Mouse (Mus musculus) urinary bladder, postnatal 10 days (tissue): ENCODE results near the gene Zfp524.

Source experiments
- DNase-seq: peaks from one replicate; pipeline ENCODE4 v3.0.0; 2022; ENCODE audit warnings: low spot score

Gene Zfp524

DNA sequence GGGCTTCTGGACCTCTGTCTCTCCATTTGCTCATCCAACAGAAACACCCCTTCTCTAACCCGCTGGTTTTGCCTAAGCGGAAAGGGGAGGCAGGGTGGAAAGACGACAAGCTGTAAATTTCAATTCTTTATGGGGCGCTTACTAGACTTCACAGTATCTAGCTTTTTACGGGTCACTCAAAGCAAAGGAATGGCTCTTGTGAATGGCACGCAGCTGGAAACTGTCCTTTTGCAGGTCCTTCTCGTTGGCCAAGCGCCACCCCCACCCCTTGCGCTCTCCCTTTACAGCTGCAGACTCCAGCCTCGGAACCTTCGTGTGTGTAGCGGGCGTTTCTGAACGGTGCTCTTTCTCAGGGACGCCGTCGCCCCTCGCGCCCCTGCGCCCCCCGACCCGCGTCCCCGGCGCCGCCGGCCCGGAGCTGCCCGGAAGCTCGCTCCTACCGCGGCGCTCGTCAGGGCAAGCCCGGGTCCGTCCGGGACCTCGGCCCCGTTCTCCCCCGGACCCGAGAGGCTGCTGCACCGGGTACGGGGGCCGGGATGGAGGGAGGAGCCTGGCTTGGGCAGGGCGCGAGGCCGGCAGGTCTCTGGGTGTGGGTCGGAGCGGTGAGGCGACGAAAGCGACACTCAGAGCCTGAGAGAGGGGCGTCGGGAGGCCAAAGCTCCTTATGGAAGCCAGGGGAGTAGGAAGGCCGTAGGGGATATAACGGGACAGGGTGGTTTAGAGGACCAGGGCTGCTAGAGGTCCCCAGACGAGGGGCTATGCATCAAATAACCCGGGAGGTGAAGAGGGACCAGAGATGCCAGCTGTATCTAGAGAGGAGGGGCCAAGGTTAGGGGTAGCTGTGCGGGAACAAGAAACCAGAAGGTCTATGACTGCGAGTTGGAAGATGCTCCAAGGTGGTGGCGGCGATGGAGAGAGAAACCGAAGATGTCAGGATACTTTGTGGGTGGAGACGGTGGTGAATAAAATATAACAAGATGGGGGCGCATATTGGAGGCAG is 37.3 kb downstream of the Zfp524 start, which contains the start of gene Zfp580:
Zfp580 (plus strand) TSS at position 346 of the 1,000 bp plus-strand sequence.
- DNase-seq, result no peak

- no peak for DNase-seq
Observed at GRCm38 (mm10) chr7:5052438-5052837, 38.2 kb downstream of the Zfp524 start.

DNA sequence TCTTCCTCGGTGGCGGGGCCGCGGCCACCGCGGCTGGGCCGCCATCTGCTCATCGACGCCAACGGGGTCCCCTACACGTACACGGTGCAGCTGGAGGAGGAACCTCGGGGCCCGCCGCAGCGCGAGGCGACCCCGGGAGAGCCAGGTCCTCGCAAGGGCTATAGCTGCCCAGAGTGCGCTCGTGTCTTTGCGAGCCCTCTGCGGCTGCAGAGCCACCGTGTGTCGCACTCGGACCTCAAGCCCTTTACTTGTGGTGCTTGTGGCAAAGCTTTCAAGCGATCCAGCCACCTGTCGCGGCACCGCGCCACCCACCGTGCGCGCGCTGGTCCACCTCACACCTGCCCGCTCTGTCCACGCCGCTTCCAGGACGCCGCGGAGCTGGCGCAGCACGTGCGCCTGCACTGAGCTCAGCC is 38.7 kb downstream of the Zfp524 start:
- no peak for DNase-seq

DNA sequence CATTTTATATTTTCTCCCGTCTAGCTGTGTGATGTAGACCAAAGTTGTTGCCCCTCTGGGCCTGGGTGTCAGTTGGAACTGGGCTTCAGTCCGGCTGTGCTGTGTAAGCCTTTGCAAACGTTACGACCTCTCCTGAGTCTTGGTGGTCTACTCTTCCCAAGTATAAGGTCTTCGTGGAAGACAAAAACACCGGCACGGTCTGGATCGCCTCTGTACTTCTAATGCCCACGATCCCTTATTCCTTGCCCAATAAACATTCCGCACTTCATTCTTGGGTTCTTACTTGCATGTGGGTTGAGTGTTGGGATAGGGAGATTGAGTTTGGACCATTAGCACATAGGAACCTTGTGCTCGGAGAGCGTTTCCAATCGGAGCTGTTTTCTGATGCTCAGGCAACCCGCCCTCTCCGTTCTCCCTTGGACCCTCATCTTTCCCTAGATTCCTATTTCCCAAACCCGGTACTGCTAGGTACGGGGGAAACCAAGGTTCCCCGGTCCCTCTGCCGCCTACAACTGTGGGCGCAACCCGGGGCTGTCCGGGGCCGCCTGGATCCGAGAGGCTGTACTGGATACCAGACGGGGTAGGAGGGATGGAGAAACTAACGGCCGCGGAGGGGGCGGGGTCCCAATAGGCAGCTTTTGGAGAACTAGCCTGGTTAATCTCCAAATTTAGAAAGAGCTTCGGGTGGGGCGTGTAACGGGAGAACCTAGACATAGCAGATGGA is 39.4 kb downstream of the Zfp524 start:
- no peak for DNase-seq

DNA sequence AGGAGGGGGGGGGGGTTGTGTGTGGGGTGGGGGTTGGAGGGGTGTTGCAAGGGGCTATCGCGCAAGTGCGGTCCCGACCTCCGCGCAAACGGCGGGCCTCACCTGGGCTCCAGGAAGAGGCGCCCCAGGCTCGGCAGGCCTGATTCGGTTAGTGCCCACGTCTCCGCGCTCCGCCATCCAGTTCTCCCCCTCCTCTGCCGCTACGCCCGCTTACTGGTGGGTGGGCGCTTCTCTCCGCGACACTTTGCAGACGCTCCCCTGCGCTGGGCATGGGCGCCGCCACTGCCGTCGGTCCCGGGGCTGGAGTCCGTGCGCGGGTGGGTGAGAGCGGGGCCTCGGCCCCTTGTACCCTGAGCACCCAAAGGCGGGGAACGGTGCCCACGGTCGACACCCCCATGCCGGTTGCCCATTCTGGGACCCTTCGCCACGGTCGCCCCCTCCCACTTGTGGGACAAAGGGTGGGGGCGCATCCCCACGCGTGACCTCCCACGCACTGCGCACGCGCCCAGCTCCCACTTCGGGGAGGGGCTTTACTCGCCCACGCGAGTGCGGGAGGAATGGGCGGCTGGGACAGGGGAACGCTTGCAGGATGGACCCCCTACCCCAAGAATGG is 42.5 kb downstream of the Zfp524 start:
- no peak for DNase-seq

DNA sequence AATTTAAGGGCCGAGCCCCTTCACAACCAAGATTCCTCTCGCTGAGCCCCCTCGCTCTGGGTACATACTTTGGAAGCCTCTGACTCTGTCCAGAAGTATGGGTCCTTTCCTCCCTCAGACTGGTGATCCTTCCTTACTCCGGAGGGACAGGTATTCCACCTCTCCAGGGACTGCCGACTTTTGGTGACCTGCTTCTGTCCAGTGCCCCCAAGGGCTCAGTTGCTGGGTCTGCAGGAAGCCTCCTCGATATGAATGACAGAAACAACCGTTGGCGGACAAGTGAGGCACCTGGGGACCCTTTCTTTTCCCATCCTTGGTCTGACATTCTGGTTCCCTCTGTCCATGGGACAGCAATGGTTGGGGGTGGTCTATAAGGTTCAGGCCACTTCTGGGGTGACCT is 43.2 kb downstream of the Zfp524 start:
- no peak for DNase-seq

DNA sequence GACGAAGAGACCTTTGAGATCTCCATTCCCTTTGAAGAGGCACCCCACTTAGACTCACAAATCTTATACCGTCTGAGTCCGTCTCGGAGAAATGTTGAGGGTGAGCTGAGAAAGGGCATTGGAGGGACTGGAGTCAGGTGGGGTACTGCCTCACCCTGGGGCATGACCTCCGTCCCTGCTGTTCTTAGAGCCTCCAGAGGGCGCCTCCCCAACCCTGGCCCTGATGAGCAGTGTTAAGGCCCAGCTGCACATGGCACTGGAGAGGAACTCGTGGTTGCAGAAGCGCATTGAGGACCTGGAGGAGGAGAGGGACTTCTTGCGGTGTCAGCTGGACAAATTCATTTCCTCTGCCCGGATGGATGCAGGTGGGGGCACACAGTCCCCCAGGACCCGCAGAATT is 43.6 kb downstream of the Zfp524 start:
- no peak for DNase-seq

GRCm38 (mm10) chr7:5058631-5059030 is 44.4 kb downstream of the Zfp524 start:
- DNase-seq, result no peak

DNA sequence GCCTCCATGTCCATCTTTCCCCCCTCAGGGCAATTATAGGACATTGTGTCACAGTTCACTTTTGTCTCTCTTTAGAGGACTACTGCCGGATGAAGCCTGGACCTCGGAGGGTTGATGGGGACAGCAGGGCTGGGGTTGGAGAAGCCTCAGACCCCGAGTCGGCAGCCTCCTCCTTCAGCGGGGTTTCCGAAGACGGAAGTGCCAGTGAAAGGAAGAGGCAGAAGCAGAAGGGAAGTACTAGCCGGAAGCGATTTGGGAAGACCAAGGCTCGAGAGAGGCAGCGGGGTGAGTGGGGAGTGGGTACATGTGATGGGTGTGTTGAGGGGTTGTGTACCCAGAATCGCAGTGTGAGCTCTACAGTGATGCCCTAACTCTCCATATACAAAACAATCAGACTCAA is 45.2 kb downstream of the Zfp524 start:
- DNase-seq, result no peak

DNA sequence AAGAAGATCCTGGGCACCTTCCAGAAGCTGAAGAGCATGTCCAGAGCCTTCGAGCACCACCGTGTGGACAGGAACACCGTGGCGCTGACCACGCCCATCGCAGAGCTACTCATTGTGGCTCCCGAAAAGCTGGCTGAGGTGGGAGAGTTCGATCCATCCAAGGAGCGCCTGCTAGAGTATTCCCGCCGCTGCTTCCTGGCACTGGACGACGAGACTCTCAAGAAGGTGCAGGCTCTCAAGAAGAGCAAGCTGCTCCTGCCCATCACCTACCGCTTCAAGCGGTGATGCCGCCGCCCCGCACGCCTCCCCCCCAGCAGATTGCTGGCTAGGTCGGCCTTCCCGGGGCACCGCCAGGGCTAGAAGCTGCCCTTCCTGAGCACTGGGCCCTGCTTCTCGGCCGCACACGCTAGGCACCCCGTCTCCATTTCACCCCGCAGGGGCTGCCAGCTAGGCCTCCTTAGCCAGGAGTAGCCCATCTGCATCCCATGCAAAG is 46.1 kb downstream of the Zfp524 start:
- DNase-seq, result no peak

DNA sequence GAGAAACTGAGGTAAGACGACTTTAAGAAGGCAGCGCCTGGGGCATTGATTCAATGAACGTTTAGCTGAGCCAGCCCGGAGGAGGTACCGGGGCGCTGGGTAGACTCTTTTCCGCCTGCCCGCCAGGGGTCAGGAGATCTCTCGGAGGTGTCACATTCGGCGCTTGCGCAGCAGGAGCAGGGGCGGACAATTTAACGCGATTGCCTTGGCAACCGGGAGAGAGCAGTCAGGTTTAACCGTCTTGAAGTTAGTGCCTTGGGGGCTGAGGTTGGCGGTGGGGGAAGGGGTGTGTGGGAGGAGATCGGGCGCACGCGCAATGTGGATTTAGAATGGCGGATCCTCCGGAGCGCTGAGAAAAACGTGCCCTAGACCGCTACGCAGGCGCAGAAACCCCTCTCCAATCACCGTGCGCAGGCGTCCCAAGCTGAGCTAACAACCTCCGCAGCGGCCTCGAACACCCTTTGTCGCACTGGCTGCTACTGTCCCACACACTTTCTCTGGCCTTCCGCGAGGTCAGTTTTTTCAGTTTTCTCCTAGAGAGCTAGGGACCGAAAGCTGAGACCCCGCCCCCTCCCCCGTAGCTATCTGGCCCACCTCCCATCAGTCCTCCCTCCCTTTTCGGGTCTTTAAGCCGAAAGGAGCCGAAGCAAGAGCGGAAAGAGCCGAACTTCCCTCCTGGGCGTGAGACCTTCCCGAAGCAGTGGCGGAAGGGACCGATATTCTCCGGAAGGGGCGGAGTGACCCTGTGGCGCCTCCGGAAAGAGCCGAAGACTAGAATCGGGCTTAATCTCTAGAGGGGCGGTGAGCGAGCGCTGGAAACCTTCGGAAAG is 46.9 kb downstream of the Zfp524 start:
- peak; percentile 96 for DNase-seq

DNA sequence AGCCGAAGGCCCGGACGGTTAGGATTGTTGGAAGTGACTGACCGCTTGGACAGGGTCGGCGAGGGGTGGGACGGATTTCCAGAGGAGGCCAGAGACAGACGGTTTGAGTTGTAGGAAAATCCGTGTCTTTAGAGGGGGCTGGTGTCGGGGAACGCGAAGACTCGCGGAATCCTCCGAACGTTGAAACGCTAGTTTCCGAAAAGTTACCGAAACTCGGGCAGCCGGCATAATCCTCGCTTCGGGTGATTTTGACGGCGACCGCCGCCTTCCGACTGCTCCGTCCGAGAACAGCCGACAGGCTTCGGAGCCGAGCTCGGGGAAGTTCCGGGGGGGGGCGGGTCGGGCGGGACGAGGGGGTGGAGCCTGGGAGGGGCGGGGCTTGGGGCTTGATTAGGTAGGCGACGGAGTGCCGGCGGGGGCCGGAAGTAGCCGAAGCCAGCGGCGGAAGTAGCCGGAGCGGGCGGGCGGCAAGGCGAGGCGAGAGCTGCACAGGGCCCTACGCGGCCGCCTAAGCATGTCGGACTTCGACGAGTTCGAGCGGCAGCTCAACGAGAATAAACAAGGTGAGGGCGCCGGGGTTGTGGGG is 47.7 kb downstream of the Zfp524 start, which contains the start of gene U2af2:
U2af2 (plus strand) TSS at position 370 of the 586 bp plus-strand sequence.
- peak; percentile 85 for DNase-seq

DNA sequence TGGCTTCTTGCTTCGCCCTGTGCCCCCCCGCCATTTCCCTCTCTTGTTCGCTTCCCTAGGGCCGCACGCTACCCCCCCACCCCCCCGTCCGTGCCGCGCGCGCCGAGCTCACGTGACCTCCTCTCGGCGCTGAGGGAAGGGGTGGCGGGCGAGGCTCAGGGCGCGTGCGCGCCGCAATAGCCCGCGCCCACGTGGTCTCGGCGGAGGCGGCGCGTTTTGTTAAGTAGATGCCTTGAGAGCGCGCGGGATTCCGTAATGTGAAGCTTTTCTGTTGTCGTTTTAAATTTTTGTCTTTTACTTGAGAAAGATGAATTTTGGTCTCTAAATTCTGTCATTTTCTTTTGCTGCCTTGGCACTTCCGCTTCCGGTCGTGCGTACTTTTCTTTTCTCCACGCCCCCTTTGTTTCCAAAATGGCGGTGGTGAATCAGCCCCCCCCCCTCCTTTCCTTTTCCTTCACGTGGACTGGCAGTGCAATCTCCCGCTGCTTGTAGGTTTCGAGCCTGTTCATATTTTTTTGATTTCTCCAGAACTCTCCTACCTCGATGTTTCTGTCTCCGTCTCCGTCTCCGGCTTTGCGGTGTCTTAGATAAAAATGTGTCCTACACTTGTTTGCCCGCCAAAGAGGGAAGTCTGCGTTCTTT is 48.3 kb downstream of the Zfp524 start:
- DNase-seq, result no peak

DNA sequence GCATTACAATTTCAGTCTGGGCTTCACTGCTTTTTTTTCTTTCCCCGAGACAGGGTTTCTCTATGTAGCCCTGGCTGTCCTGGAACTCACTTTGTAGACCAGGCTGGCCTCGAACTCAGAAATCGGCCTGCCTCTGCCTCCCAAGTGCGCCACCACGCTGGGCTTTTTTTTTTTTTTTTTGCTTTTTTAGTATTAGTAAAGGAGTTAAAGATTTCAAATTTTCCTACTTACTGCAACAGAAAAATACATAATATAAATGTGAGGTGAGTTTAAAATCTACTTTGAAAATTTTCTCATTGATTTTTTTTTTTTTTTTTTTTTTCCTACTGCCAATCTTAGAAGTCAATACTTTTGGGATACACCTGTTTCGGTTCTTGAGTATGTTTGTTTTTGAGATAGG is 50.7 kb downstream of the Zfp524 start:
- DNase-seq, result no peak
